Mouse (Mus musculus): ENCODE results near the gene Rubcnl. TPM values are rescaled to one million over a fixed set of nuclear protein-coding genes. Genes with fewer than 3 reads are reported as not detected.

Rubcnl gene
- polyA plus RNA-seq, 1 experiment, result not detected

- Histone ChIP-seq H3K27ac (ENCODE audit: insufficient read depth, low read length) (no peak overlapping the region), H3K9ac (ENCODE audit: low read depth, poor library complexity, severe bottlenecking) (no peak overlapping the region), H3K36me3 (ENCODE audit: control insufficient read depth, insufficient read depth, low read length, poor library complexity, severe bottlenecking) (no peaks in the 10 kb centered on the region), H3K27me3 (ENCODE audit: control insufficient read depth, insufficient read depth, low read length, poor library complexity, severe bottlenecking) (0 out of 2 replicates have a peak, but pooled peaks cover 2% of the 10 kb centered on the region), H3K4me3 (ENCODE audit: low read depth, low read length) (no peak overlapping the region), H3K4me1 (ENCODE audit: control insufficient read depth, insufficient read depth, low read length) (no peaks in the 10 kb centered on the region), H3K9me3 (replicated peaks; ENCODE audit: control insufficient read depth, insufficient read depth, low read length, poor library complexity, severe bottlenecking) (no peaks in the 10 kb centered on the region)
- TF ChIP-seq EP300 (IDR thresholded peaks at IDR 0.05; ENCODE audit: insufficient read depth, low read depth, low read length), result no peak
These were observed 16.9 kb downstream of the Rubcnl start for GRCm38 (mm10) chr14:75032742-75033141.

- Histone ChIP-seq H3K4me1 (ENCODE audit: control insufficient read depth, insufficient read depth, low read length) (no peaks in the 10 kb centered on the region), H3K27me3 (ENCODE audit: control insufficient read depth, insufficient read depth, low read length, poor library complexity, severe bottlenecking) (0 out of 2 replicates have a peak, but pooled peaks cover 2% of the 10 kb centered on the region), H3K27ac (ENCODE audit: insufficient read depth, low read length) (no peak overlapping the region), H3K36me3 (ENCODE audit: control insufficient read depth, insufficient read depth, low read length, poor library complexity, severe bottlenecking) (no peaks in the 10 kb centered on the region), H3K9me3 (replicated peaks; ENCODE audit: control insufficient read depth, insufficient read depth, low read length, poor library complexity, severe bottlenecking) (no peaks in the 10 kb centered on the region), H3K9ac (ENCODE audit: low read depth, poor library complexity, severe bottlenecking) (no peak overlapping the region), H3K4me3 (ENCODE audit: low read depth, low read length) (no peak overlapping the region)
- no peak for TF ChIP-seq POLR2A (IDR thresholded peaks at IDR 0.05; ENCODE audit: insufficient read depth, low read length)
- no peak for TF ChIP-seq CTCF (IDR thresholded peaks at IDR 0.05; ENCODE audit: low read depth, low read length)
These were observed 18.4 kb downstream of the Rubcnl start for GRCm38 (mm10) chr14:75034240-75034639.

- H3K36me3 ChIP-seq (ENCODE audit: control insufficient read depth, insufficient read depth, low read length, poor library complexity, severe bottlenecking), result no peaks in the 10 kb centered on the region
- 0 out of 2 replicates have a peak, but pooled peaks cover 2% of the 10 kb centered on the region for H3K27me3 ChIP-seq (ENCODE audit: control insufficient read depth, insufficient read depth, low read length, poor library complexity, severe bottlenecking)
- no peak overlapping the region for H3K4me3 ChIP-seq (ENCODE audit: low read depth, low read length)
- H3K9me3 ChIP-seq (replicated peaks; ENCODE audit: control insufficient read depth, insufficient read depth, low read length, poor library complexity, severe bottlenecking), result no peaks in the 10 kb centered on the region
- TF ChIP-seq EP300 (IDR thresholded peaks at IDR 0.05; ENCODE audit: insufficient read depth, low read depth, low read length) (no peak), CTCF (IDR thresholded peaks at IDR 0.05; ENCODE audit: low read depth, low read length) (peak; percentile 34)
- H3K4me1 ChIP-seq (ENCODE audit: control insufficient read depth, insufficient read depth, low read length), result no peaks in the 10 kb centered on the region
- H3K9ac ChIP-seq (ENCODE audit: low read depth, poor library complexity, severe bottlenecking), result no peak overlapping the region
- no peak overlapping the region for H3K27ac ChIP-seq (ENCODE audit: insufficient read depth, low read length)
These were observed 19.6 kb downstream of the Rubcnl start for GRCm38 (mm10) chr14:75035431-75035830.

GRCm38 (mm10) chr14:75045184-75045583, 29.4 kb downstream of the Rubcnl start:
- Histone ChIP-seq H3K9me3 (replicated peaks; ENCODE audit: control insufficient read depth, insufficient read depth, low read length, poor library complexity, severe bottlenecking) (no peaks in the 10 kb centered on the region), H3K4me1 (ENCODE audit: control insufficient read depth, insufficient read depth, low read length) (no peaks in the 10 kb centered on the region), H3K36me3 (ENCODE audit: control insufficient read depth, insufficient read depth, low read length, poor library complexity, severe bottlenecking) (no peaks in the 10 kb centered on the region), H3K4me3 (ENCODE audit: low read depth, low read length) (no peak overlapping the region), H3K27me3 (ENCODE audit: control insufficient read depth, insufficient read depth, low read length, poor library complexity, severe bottlenecking) (no peaks in the 10 kb centered on the region), H3K27ac (ENCODE audit: insufficient read depth, low read length) (no peak overlapping the region), H3K9ac (ENCODE audit: low read depth, poor library complexity, severe bottlenecking) (no peak overlapping the region)
- no peak for TF ChIP-seq CTCF (IDR thresholded peaks at IDR 0.05; ENCODE audit: low read depth, low read length)
- TF ChIP-seq EP300 (IDR thresholded peaks at IDR 0.05; ENCODE audit: insufficient read depth, low read depth, low read length), result no peak

GRCm38 (mm10) chr14:75052451-75052850, 36.6 kb downstream of the Rubcnl start:
- Histone ChIP-seq H3K36me3 (ENCODE audit: control insufficient read depth, insufficient read depth, low read length, poor library complexity, severe bottlenecking) (no peaks in the 10 kb centered on the region), H3K9ac (ENCODE audit: low read depth, poor library complexity, severe bottlenecking) (no peak overlapping the region), H3K4me3 (ENCODE audit: low read depth, low read length) (no peak overlapping the region), H3K9me3 (replicated peaks; ENCODE audit: control insufficient read depth, insufficient read depth, low read length, poor library complexity, severe bottlenecking) (no peaks in the 10 kb centered on the region), H3K27me3 (ENCODE audit: control insufficient read depth, insufficient read depth, low read length, poor library complexity, severe bottlenecking) (no peaks in the 10 kb centered on the region), H3K27ac (ENCODE audit: insufficient read depth, low read length) (no peak overlapping the region), H3K4me1 (ENCODE audit: control insufficient read depth, insufficient read depth, low read length) (no peaks in the 10 kb centered on the region)
- TF ChIP-seq POLR2A (IDR thresholded peaks at IDR 0.05; ENCODE audit: insufficient read depth, low read length) (no peak), CTCF (IDR thresholded peaks at IDR 0.05; ENCODE audit: low read depth, low read length) (peak; percentile 40)

GRCm38 (mm10) chr14:75054455-75055343, 38.9 kb downstream of the Rubcnl start:
- Histone ChIP-seq H3K27ac (ENCODE audit: insufficient read depth, low read length) (no peak overlapping the region), H3K9ac (ENCODE audit: low read depth, poor library complexity, severe bottlenecking) (no peak overlapping the region), H3K9me3 (replicated peaks; ENCODE audit: control insufficient read depth, insufficient read depth, low read length, poor library complexity, severe bottlenecking) (no peaks in the 10 kb centered on the region), H3K4me3 (ENCODE audit: low read depth, low read length) (no peak overlapping the region), H3K36me3 (ENCODE audit: control insufficient read depth, insufficient read depth, low read length, poor library complexity, severe bottlenecking) (no peaks in the 10 kb centered on the region), H3K4me1 (ENCODE audit: control insufficient read depth, insufficient read depth, low read length) (no peaks in the 10 kb centered on the region), H3K27me3 (ENCODE audit: control insufficient read depth, insufficient read depth, low read length, poor library complexity, severe bottlenecking) (no peaks in the 10 kb centered on the region)
- no peak for TF ChIP-seq CTCF (IDR thresholded peaks at IDR 0.05; ENCODE audit: low read depth, low read length)
- no peak for TF ChIP-seq EP300 (IDR thresholded peaks at IDR 0.05; ENCODE audit: insufficient read depth, low read depth, low read length)
- no peak for TF ChIP-seq POLR2A (IDR thresholded peaks at IDR 0.05; ENCODE audit: insufficient read depth, low read length)
